Mouse (Mus musculus): ENCODE data around the gene Mbtps1. TPM values are rescaled to one million over a fixed set of nuclear protein-coding genes. Genes with fewer than 3 reads are reported as not detected.
A peak's percentile ranks its signal among the peaks of the same experiment; 100 is the strongest.

Mbtps1 gene
- polyA plus RNA-seq, 1 experiment from 2014 or later: 61.0 TPM

- Histone ChIP-seq H3K9me3 (no peaks in the 10 kb centered on the region), H3K36me3 (peaks cover 98% of the 10 kb centered on the region), H3K4me3 (no peak overlapping the region), H3K27me3 (no peaks in the 10 kb centered on the region), H3K9ac (no peak overlapping the region), H3K27ac (replicated peaks) (peak overlapping the region; percentile 62), H3K4me1 (replicated peaks) (peaks cover 13% of the 10 kb centered on the region), H3K4me2 (no peak overlapping the region)
- WGBS: 48% methylated on average over 5 of the region's 5 CpGs
- 0 out of 2 replicates have a peak, but pooled peaks have one; percentile 61 for ATAC-seq (ENCODE audit: low read depth)
These were observed 41.9 kb downstream of the Mbtps1 start for GRCm38 (mm10) chr8:119516674-119517073.

DNA sequence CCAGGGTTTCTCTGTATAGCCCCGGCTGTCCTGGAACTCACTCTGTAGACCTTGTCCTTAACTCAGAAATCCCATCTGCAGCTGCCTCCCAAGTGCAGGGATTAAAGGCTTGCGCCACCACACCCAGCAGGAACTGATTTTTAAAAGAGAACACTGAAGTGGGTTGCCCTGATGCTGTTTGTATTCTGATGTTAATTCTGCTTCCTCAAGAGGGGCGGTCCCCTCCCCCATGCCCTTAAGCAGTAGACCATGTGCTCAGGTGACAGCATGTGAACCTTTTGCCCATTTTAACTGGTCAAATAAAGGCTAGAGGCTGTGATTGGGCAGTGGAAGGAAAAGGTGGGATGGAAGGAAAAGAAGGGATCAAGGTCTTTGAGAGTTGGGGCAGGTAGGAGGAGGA lies 42.8 kb downstream of the Mbtps1 start:
- Histone ChIP-seq H3K4me1 (replicated peaks) (peaks cover 13% of the 10 kb centered on the region), H3K27me3 (no peaks in the 10 kb centered on the region), H3K4me3 (no peak overlapping the region), H3K9ac (no peak overlapping the region), H3K27ac (replicated peaks) (peak overlapping the region; percentile 62), H3K36me3 (peaks cover 97% of the 10 kb centered on the region), H3K4me2 (no peak overlapping the region), H3K9me3 (no peaks in the 10 kb centered on the region)
- WGBS: 59% methylated on average over 3 of the region's 3 CpGs
- no peak for ATAC-seq (ENCODE audit: low read depth)

- Histone ChIP-seq H3K4me3 (no peak overlapping the region), H3K36me3 (peaks cover 97% of the 10 kb centered on the region), H3K27me3 (no peaks in the 10 kb centered on the region), H3K4me1 (replicated peaks) (peaks cover 13% of the 10 kb centered on the region), H3K9me3 (no peaks in the 10 kb centered on the region), H3K9ac (no peak overlapping the region), H3K4me2 (no peak overlapping the region), H3K27ac (replicated peaks) (no peak overlapping the region)
- WGBS: 87% methylated on average over 3 of the region's 3 CpGs
- ATAC-seq (ENCODE audit: low read depth): no peak
These were observed 43.6 kb downstream of the Mbtps1 start for GRCm38 (mm10) chr8:119514940-119515339.

DNA sequence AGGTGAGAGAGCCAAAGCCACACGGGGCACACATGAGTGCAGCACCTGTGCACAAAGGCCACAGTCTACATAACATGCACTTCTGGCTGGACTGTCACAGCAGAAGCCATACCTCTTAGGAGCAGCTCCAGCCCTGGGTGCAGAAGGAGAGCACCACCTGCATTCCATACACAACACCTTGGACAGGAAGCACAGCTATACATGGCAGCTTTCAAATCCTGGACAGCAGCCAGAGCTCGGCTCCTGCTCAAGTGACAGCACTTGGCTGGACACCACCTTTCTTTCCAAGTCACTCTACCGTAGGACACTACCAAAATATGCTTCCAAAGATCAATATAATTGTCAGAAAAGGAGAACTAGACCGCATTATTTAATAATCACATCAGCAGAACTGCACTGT lies 45.1 kb downstream of the Mbtps1 start:
- no peak overlapping the region for H3K9ac ChIP-seq
- H3K4me2 ChIP-seq: no peak overlapping the region
- H3K36me3 ChIP-seq: peaks cover 97% of the 10 kb centered on the region
- no peaks in the 10 kb centered on the region for H3K27me3 ChIP-seq
- H3K27ac ChIP-seq (replicated peaks): no peak overlapping the region
- no peak for ATAC-seq (ENCODE audit: low read depth)
- WGBS: 96% methylated on average over 4 of the region's 4 CpGs
- no peak overlapping the region for H3K4me3 ChIP-seq
- H3K4me1 ChIP-seq (replicated peaks): peaks cover 13% of the 10 kb centered on the region
- H3K9me3 ChIP-seq: no peaks in the 10 kb centered on the region

DNA sequence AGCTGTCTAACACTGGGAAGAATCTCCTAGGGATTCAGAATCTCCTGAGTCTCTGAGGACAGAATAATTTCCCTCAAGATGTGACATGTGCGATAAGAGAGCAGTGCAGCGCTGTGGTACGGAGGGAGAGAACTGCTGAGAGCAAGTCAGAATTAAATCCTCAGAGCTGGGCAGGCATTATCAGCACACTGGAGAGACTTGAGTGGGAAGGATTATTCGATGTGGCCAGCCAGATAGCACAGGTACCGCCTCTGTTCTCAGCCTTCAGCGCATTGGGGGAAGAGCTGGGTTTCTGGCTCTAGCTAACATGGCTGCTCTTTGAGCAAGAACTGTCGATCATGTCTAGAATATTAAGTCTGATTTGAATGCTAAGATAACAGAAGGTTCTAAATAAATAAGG lies 46.8 kb downstream of the Mbtps1 start:
- peaks cover 7% of the 10 kb centered on the region for H3K4me1 ChIP-seq (replicated peaks)
- no peak overlapping the region for H3K4me3 ChIP-seq
- no peak overlapping the region for H3K27ac ChIP-seq (replicated peaks)
- H3K9ac ChIP-seq: no peak overlapping the region
- no peaks in the 10 kb centered on the region for H3K27me3 ChIP-seq
- no peaks in the 10 kb centered on the region for H3K9me3 ChIP-seq
- no peak for ATAC-seq (ENCODE audit: low read depth)
- whole genome bisulfite sequencing: 91% methylated on average over 7 of the region's 7 CpGs
- H3K36me3 ChIP-seq: peaks cover 95% of the 10 kb centered on the region
- H3K4me2 ChIP-seq: no peak overlapping the region

DNA sequence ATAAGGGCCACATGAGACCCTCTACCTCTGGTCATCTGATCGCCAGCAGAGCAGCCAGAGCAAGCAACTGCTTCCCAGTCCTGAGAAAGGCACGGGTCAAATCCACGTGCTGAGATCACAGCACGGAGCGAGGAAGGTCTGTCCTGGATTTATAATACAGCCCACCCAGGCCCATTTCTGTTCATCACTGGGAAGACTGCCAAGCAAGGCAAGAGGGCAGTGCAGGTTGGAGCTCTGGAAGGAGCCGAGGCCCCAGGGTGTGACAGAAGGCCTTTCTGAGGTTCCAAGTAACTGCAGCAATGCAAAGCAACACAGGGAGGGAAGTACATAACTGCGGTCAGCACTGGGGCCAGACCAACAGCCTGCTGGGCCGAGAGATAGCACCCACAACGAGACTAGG lies 48.1 kb downstream of the Mbtps1 start:
- Histone ChIP-seq H3K4me2 (no peak overlapping the region), H3K4me1 (replicated peaks) (peaks cover 4% of the 10 kb centered on the region; the same call in 1 of the 2 replicates), H3K9me3 (no peaks in the 10 kb centered on the region), H3K4me3 (no peak overlapping the region), H3K27ac (replicated peaks) (no peak overlapping the region), H3K27me3 (no peaks in the 10 kb centered on the region), H3K9ac (no peak overlapping the region), H3K36me3 (peaks cover 96% of the 10 kb centered on the region)
- 91% methylated on average over 9 of the region's 9 CpGs for WGBS
- ATAC-seq (ENCODE audit: low read depth): no peak

DNA sequence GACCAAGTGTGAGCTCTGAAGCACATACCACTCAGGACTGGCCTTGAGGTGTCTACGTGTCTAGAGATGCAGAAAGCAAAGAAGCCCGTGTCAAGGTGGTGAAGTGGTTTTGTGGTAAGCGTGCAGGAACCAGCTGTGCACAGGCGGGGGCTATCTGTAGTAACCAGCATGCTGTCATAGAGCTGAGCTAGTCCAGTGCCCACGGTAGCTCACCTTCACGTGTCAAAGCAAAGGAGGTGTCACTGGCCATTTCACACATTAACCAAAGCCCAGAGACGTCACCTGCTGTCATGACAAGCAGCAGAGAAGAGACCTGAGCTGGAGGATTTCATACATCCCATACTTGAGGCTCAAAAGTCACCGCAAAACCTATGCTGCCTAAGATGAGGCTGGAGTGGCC lies 52.4 kb downstream of the Mbtps1 start:
- Histone ChIP-seq H3K4me3 (no peak overlapping the region), H3K27me3 (no peaks in the 10 kb centered on the region), H3K4me2 (no peak overlapping the region), H3K9me3 (no peaks in the 10 kb centered on the region), H3K4me1 (replicated peaks) (peaks cover 17% of the 10 kb centered on the region), H3K9ac (no peak overlapping the region), H3K36me3 (peaks cover 56% of the 10 kb centered on the region), H3K27ac (replicated peaks) (no peak overlapping the region)
- WGBS: 87% methylated on average over 8 of the region's 8 CpGs
- no peak for ATAC-seq (ENCODE audit: low read depth)

GRCm38 (mm10) chr8:119505488-119505887 lies 53.0 kb downstream of the Mbtps1 start:
- Histone ChIP-seq H3K9me3 (no peaks in the 10 kb centered on the region), H3K27ac (replicated peaks) (no peak overlapping the region)
- WGBS: 54% methylated on average over 9 of the region's 9 CpGs

GRCm38 (mm10) chr8:119503191-119503767 lies 55.3 kb downstream of the Mbtps1 start:
- WGBS: 21% methylated on average over 10 of the region's 10 CpGs
- H3K4me3 ChIP-seq: no peak overlapping the region

More at GRCm38 (mm10) chr8:119505488-119505887, 53.0 kb downstream of the Mbtps1 start:
- no peak overlapping the region for H3K4me3 ChIP-seq
- no peak overlapping the region for H3K9ac ChIP-seq
- no peaks in the 10 kb centered on the region for H3K27me3 ChIP-seq
- no peak overlapping the region for H3K4me2 ChIP-seq
- peaks cover 51% of the 10 kb centered on the region for H3K36me3 ChIP-seq
- H3K4me1 ChIP-seq (replicated peaks): peaks cover 17% of the 10 kb centered on the region
- ATAC-seq (ENCODE audit: low read depth): no peak

DNA sequence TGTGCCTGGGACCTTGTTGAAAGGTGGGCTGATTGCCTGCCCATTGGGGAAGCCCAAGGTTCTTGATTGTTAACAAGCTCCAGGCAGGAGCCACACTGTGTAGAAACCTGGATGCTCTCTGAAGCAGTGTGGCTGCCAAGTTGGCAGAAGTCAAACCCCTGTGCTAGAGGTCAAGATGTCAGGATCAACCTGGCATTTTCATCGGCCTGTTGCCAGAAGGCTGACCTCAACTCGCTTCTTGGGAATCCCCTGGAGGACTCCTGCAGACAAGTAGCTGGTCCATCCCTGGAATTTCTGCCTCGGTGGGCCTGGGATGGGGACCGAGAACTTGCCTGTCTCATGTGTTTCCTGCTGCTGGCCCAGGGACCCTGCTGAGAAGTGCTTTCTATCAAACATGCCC lies 56.4 kb downstream of the Mbtps1 start:
- no peaks in the 10 kb centered on the region for H3K9me3 ChIP-seq
- peaks cover 18% of the 10 kb centered on the region for H3K36me3 ChIP-seq
- H3K4me3 ChIP-seq: no peak overlapping the region
- peaks cover 17% of the 10 kb centered on the region for H3K4me1 ChIP-seq (replicated peaks)
- 70% methylated on average over 4 of the region's 4 CpGs for WGBS
- ATAC-seq (ENCODE audit: low read depth): no peak
- no peak overlapping the region for H3K9ac ChIP-seq
- H3K4me2 ChIP-seq: no peak overlapping the region
- no peak overlapping the region for H3K27ac ChIP-seq (replicated peaks)
- H3K27me3 ChIP-seq: no peaks in the 10 kb centered on the region

More at GRCm38 (mm10) chr8:119503191-119503767, 55.3 kb downstream of the Mbtps1 start:
- H3K27me3 ChIP-seq: no peaks in the 10 kb centered on the region
- H3K9me3 ChIP-seq: no peaks in the 10 kb centered on the region
- H3K9ac ChIP-seq: no peak overlapping the region
- no peak for ATAC-seq (ENCODE audit: low read depth)
- H3K4me2 ChIP-seq: no peak overlapping the region
- H3K27ac ChIP-seq (replicated peaks): no peak overlapping the region
- H3K36me3 ChIP-seq: peaks cover 29% of the 10 kb centered on the region
- peaks cover 17% of the 10 kb centered on the region for H3K4me1 ChIP-seq (replicated peaks)

GRCm38 (mm10) chr8:119501598-119501997 lies 56.9 kb downstream of the Mbtps1 start, which contains the start of gene Slc38a8:
TSS of gene Slc38a8 (minus strand) at chr8:119501698.
- no peaks in the 10 kb centered on the region for H3K9me3 ChIP-seq
- peaks cover 15% of the 10 kb centered on the region for H3K36me3 ChIP-seq
- H3K4me1 ChIP-seq (replicated peaks): peaks cover 17% of the 10 kb centered on the region
- no peak within 1 kb of the TSS for H3K4me2 ChIP-seq
- H3K27ac ChIP-seq (replicated peaks): no peak within 1 kb of the TSS
- no peak within 1 kb of the TSS for H3K4me3 ChIP-seq
- no peak for ATAC-seq (ENCODE audit: low read depth)
- WGBS: 54% methylated on average over 5 of the region's 5 CpGs
- H3K9ac ChIP-seq: no peak within 1 kb of the TSS
- no peaks in the 10 kb centered on the region for H3K27me3 ChIP-seq

GRCm38 (mm10) chr8:119499836-119500235 lies 58.7 kb downstream of the Mbtps1 start:
- Histone ChIP-seq H3K27ac (replicated peaks) (no peak overlapping the region), H3K4me2 (no peak overlapping the region), H3K4me1 (replicated peaks) (peaks cover 8% of the 10 kb centered on the region), H3K36me3 (peaks cover 3% of the 10 kb centered on the region; the same call in 1 of the 2 replicates), H3K9ac (no peak overlapping the region), H3K4me3 (no peak overlapping the region), H3K9me3 (no peaks in the 10 kb centered on the region), H3K27me3 (no peaks in the 10 kb centered on the region)
- WGBS: 87% methylated on average over 2 of the region's 2 CpGs
- no peak for ATAC-seq (ENCODE audit: low read depth)

- no peak for ATAC-seq (ENCODE audit: low read depth)
- H3K4me2 ChIP-seq: no peak overlapping the region
- peaks cover 1% of the 10 kb centered on the region; the same call in 1 of the 2 replicates for H3K4me1 ChIP-seq (replicated peaks)
- H3K36me3 ChIP-seq: no peaks in the 10 kb centered on the region
- H3K27me3 ChIP-seq: peaks cover 7% of the 10 kb centered on the region; the same call in 1 of the 2 replicates
- 32% methylated on average over 6 of the region's 6 CpGs for WGBS
- H3K9ac ChIP-seq: no peak overlapping the region
- no peak overlapping the region for H3K4me3 ChIP-seq
- no peak overlapping the region for H3K27ac ChIP-seq (replicated peaks)
- no peaks in the 10 kb centered on the region for H3K9me3 ChIP-seq
These were observed 61.7 kb downstream of the Mbtps1 start for GRCm38 (mm10) chr8:119496848-119497247.

Measured in neural tube, embryonic 13.5 days (tissue).